Mouse (Mus musculus) lung, postnatal 36 days (tissue): ENCODE measurements around the gene Zfp597.
A peak's percentile ranks its signal among the peaks of the same experiment; 100 is the strongest.
"Not testable (repeated sequence)": the region's sequence is repeated elsewhere in the genome, so short reads cannot be mapped to it uniquely, and the experiment has no call there.

Experiments used
- DNase-seq: peaks from one replicate; pipeline ENCODE4 v3.0.0; 2022; ENCODE audit warnings: mixed read lengths

Zfp597 gene

GRCm38 (mm10) chr16:3854437-3855182 lies 29.8 kb downstream of the Zfp597 start:
- no peak for DNase-seq

GRCm38 (mm10) chr16:3852586-3852985 lies 31.8 kb downstream of the Zfp597 start:
- no peak for DNase-seq

GRCm38 (mm10) chr16:3851301-3851700 lies 33.1 kb downstream of the Zfp597 start:
- not testable (repeated sequence) for DNase-seq

- no peak for DNase-seq
Measured at GRCm38 (mm10) chr16:3848416-3848815, 35.9 kb downstream of the Zfp597 start.

- no peak for DNase-seq
Measured at GRCm38 (mm10) chr16:3847871-3848270, 36.5 kb downstream of the Zfp597 start.

- peak; percentile 99 for DNase-seq
Measured at GRCm38 (mm10) chr16:3846711-3847518, 37.4 kb downstream of the Zfp597 start, which contains the start of gene Zfp174. Zfp174 (plus strand) TSS chr16:3847268.

GRCm38 (mm10) chr16:3843796-3844195 lies 40.6 kb downstream of the Zfp597 start:
- no peak for DNase-seq

GRCm38 (mm10) chr16:3842989-3843388 lies 41.4 kb downstream of the Zfp597 start:
- DNase-seq: no peak

- peak; percentile 34 for DNase-seq
Measured at GRCm38 (mm10) chr16:3839157-3839885, 45.0 kb downstream of the Zfp597 start.

GRCm38 (mm10) chr16:3835461-3835860 lies 48.9 kb downstream of the Zfp597 start:
- no peak for DNase-seq

GRCm38 (mm10) chr16:3830588-3831109 lies 53.7 kb downstream of the Zfp597 start, which contains the start of gene Olfr15:
Olfr15 (plus strand) TSS chr16:3830878.
- no peak for DNase-seq

- no peak for DNase-seq
Measured at GRCm38 (mm10) chr16:3829727-3830126, 54.6 kb downstream of the Zfp597 start.

GRCm38 (mm10) chr16:3828021-3828420 lies 56.3 kb downstream of the Zfp597 start:
- no peak for DNase-seq

GRCm38 (mm10) chr16:3820202-3820601 lies 64.2 kb downstream of the Zfp597 start:
- no peak for DNase-seq

GRCm38 (mm10) chr16:3814667-3815066 lies 69.7 kb downstream of the Zfp597 start:
- peak; percentile 12 for DNase-seq
